Mouse (Mus musculus): ENCODE results near the gene Strn3.

The Strn3 gene

GRCm38 (mm10) chr12:51704572-51704971 is 12.9 kb upstream of the Strn3 start:
- TF ChIP-seq GATA4 (IDR thresholded peaks at IDR 0.05; ENCODE audit: insufficient replicate concordance, low read length) = no peak

GRCm38 (mm10) chr12:51703859-51704258 is 12.2 kb upstream of the Strn3 start:
- no peak for TF ChIP-seq GATA4 (IDR thresholded peaks at IDR 0.05; ENCODE audit: insufficient replicate concordance, low read length)

- TF ChIP-seq GATA4 (IDR thresholded peaks at IDR 0.05; ENCODE audit: insufficient replicate concordance, low read length) = no peak
These were observed 10.0 kb upstream of the Strn3 start for GRCm38 (mm10) chr12:51701723-51702122.

GRCm38 (mm10) chr12:51699623-51700393 is 8.1 kb upstream of the Strn3 start:
- TF ChIP-seq GATA4 (IDR thresholded peaks at IDR 0.05; ENCODE audit: insufficient replicate concordance, low read length) = no peak

GRCm38 (mm10) chr12:51696157-51696556 is 4.5 kb upstream of the Strn3 start:
- TF ChIP-seq GATA4 (IDR thresholded peaks at IDR 0.05; ENCODE audit: insufficient replicate concordance, low read length) = no peak

GRCm38 (mm10) chr12:51694966-51695365 is 3.3 kb upstream of the Strn3 start:
- TF ChIP-seq GATA4 (IDR thresholded peaks at IDR 0.05; ENCODE audit: insufficient replicate concordance, low read length) = peak; percentile 79; the same call in 1 of the 2 replicates

- no peak for TF ChIP-seq GATA4 (IDR thresholded peaks at IDR 0.05; ENCODE audit: insufficient replicate concordance, low read length)
These were observed 2.4 kb upstream of the Strn3 start for GRCm38 (mm10) chr12:51694096-51694495.

GRCm38 (mm10) chr12:51693419-51693818 is 1.7 kb upstream of the Strn3 start:
- no peak for TF ChIP-seq GATA4 (IDR thresholded peaks at IDR 0.05; ENCODE audit: insufficient replicate concordance, low read length)

GRCm38 (mm10) chr12:51690893-51691844 is 528 bp downstream of the Strn3 start, which contains the start of gene Ap4s1:
TSS of gene Ap4s1 (plus strand) at chr12:51691033.
- no peak for TF ChIP-seq GATA4 (IDR thresholded peaks at IDR 0.05; ENCODE audit: insufficient replicate concordance, low read length)

- TF ChIP-seq GATA4 (IDR thresholded peaks at IDR 0.05; ENCODE audit: insufficient replicate concordance, low read length) = no peak
These were observed 3.2 kb downstream of the Strn3 start for GRCm38 (mm10) chr12:51688546-51688945.

GRCm38 (mm10) chr12:51678844-51679243 is 12.9 kb downstream of the Strn3 start:
- TF ChIP-seq GATA4 (IDR thresholded peaks at IDR 0.05; ENCODE audit: insufficient replicate concordance, low read length) = no peak

- TF ChIP-seq GATA4 (IDR thresholded peaks at IDR 0.05; ENCODE audit: insufficient replicate concordance, low read length) = no peak
These were observed 15.3 kb downstream of the Strn3 start for GRCm38 (mm10) chr12:51676442-51676841.

GRCm38 (mm10) chr12:51673270-51673669 is 18.4 kb downstream of the Strn3 start:
- TF ChIP-seq GATA4 (IDR thresholded peaks at IDR 0.05; ENCODE audit: insufficient replicate concordance, low read length) = no peak

GRCm38 (mm10) chr12:51671231-51671891 is 20.3 kb downstream of the Strn3 start:
- TF ChIP-seq GATA4 (IDR thresholded peaks at IDR 0.05; ENCODE audit: insufficient replicate concordance, low read length) = no peak

- no peak for TF ChIP-seq GATA4 (IDR thresholded peaks at IDR 0.05; ENCODE audit: insufficient replicate concordance, low read length)
These were observed 24.8 kb downstream of the Strn3 start for GRCm38 (mm10) chr12:51666708-51667430.

Data from liver, adult (tissue).